Comparison of ENCODE assay signal across 20 mouse cellular contexts in the genomic region with DNA sequence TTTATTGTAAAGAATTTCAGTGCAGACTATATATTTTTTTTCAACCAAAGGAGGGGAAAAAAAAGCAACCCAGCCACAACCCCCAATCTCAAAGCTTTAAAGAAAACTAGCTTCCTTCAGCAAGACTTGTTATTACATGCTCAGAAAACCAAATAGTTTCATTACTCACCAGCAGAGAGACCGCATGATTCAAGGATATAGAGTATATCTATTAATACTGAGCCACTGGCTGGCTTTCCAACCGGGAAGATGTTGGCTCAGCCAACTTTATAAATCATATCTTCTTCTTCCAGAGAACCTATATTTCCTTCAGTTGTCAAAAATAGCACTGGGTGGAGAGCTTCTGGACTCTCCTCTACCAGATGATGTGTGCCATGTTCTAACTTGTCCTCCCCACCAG.
"Had no signal": no experiment of that assay in that cellular context is flagged by ENCODE, and none has a peak within 500 bp of the region (broad histone marks: within the 10 kb centered on the region; RNA-seq: fewer than 3 reads in every experiment).

No protein-coding gene starts in this region.

- ATAC-seq: intestine, embryonic 15.5 days had no signal

- H3K9me3 ChIP-seq: intestine, embryonic 15.5 days; limb, embryonic 13.5 days; liver, embryonic 13.5 days; neural tube, embryonic 12.5 days; neural tube, embryonic 15.5 days had no signal

- H3K9ac ChIP-seq: intestine, embryonic 15.5 days; limb, embryonic 13.5 days; liver, embryonic 13.5 days; neural tube, embryonic 12.5 days; neural tube, embryonic 15.5 days had no signal

- H3K27ac ChIP-seq: intestine, embryonic 15.5 days; layer of hippocampus, adult 2 months; left cerebral cortex, adult 2 months; limb, embryonic 13.5 days; liver, embryonic 13.5 days; neural tube, embryonic 12.5 days; neural tube, embryonic 15.5 days had no signal

- H3K27me3 ChIP-seq: intestine, embryonic 15.5 days; limb, embryonic 13.5 days; liver, embryonic 13.5 days; neural tube, embryonic 12.5 days; neural tube, embryonic 15.5 days had no signal

- H3K36me3 ChIP-seq: intestine, embryonic 15.5 days; limb, embryonic 13.5 days; liver, embryonic 13.5 days; neural tube, embryonic 12.5 days; neural tube, embryonic 15.5 days had no signal

- DNase-seq: kidney, adult 18-20 months; kidney, adult 9 months; kidney, postnatal 14 days; layer of hippocampus, adult 9-11 months; left cerebral cortex, postnatal 4 days; liver, embryonic 13.5 days; lung, adult 2 months; lung, postnatal 14 days; lung, postnatal 4 days; midbrain, embryonic 14.5 days; retina, postnatal 1 day; thymus, adult 18-20 months; thymus, postnatal 4 days had no signal

- H3K4me1 ChIP-seq: limb, embryonic 13.5 days; liver, embryonic 13.5 days; neural tube, embryonic 12.5 days; neural tube, embryonic 15.5 days had no signal

- H3K4me3 ChIP-seq: intestine, embryonic 15.5 days; layer of hippocampus, adult 2 months; left cerebral cortex, adult 2 months; limb, embryonic 13.5 days; liver, embryonic 13.5 days; neural tube, embryonic 12.5 days; neural tube, embryonic 15.5 days had no signal

- H3K4me2 ChIP-seq: intestine, embryonic 15.5 days; limb, embryonic 13.5 days; liver, embryonic 13.5 days; midbrain, embryonic 11.5 days; neural tube, embryonic 12.5 days; neural tube, embryonic 15.5 days had no signal
